Mouse (Mus musculus) liver, embryonic 14.5 days (tissue): ENCODE measurements around the gene Rab38. TPM values are rescaled to one million over a fixed set of nuclear protein-coding genes. Genes with fewer than 3 reads are reported as not detected.

Experiments used
- ATAC-seq: fragments of 200-750 bp; cut with Nextera tagmentation; 2 replicates; pipeline ENCODE4 v1.8.0; 2017; ENCODE audit warnings: moderate number of reproducible peaks, mild to moderate bottlenecking, moderate library complexity; ENCODE audit not compliant: insufficient read depth
- DNase-seq, 3 experiments: peaks; one replicate each; pipeline ENCODE4 v3.0.0-alpha.2; 2012 to 2013; ENCODE audit warnings: low read depth in 3 of 3, low spot score in 3 of 3
- H3K27ac ChIP-seq: fragments of 300-500 bp; sonication (generic); 2 replicates; pipeline ENCODE4 v1.5.1; 2014; ENCODE audit warnings: moderate library complexity, mild to moderate bottlenecking, control low read depth, inconsistent platforms
- H3K27me3 ChIP-seq: fragments of 300-500 bp; sonication (generic); 2 replicates; pipeline ENCODE4 v1.6.1; 2014; ENCODE audit warnings: mild to moderate bottlenecking, low read length, moderate library complexity; ENCODE audit not compliant: control insufficient read depth, insufficient read depth
- H3K36me3 ChIP-seq: fragments of 300-500 bp; sonication (generic); replicated peaks from 2 replicates; pipeline ENCODE4 v1.6.1; 2014; ENCODE audit warnings: low read depth; ENCODE audit not compliant: control insufficient read depth, insufficient read depth
- H3K4me1 ChIP-seq, 2 experiments: fragments of 200-500 bp in 1 of 2; fragments of 300-500 bp in 1 of 2; sonication (generic) in 1 of 2; replicated peaks; 2 replicates each; pipeline ENCODE4 v1.6.1; 2012 to 2014; ENCODE audit warnings: antibody characterized with exemption in 1 of 2, inconsistent platforms in 1 of 2, low read length in 1 of 2; ENCODE audit not compliant: control insufficient read depth in 2 of 2, insufficient read depth in 2 of 2
- H3K4me2 ChIP-seq: fragments of 300-500 bp; sonication (generic); 2 replicates; pipeline ENCODE4 v1.6.1; 2014; ENCODE audit warnings: low read depth, mild to moderate bottlenecking, control low read depth, moderate library complexity
- H3K4me3 ChIP-seq, 2 experiments: fragments of 200-500 bp in 1 of 2; fragments of 300-500 bp in 1 of 2; sonication (generic) in 1 of 2; 2 replicates each; pipeline ENCODE4 v1.5.1; 2012 to 2014; ENCODE audit warnings: low read depth in 2 of 2, low read length in 2 of 2, mild to moderate bottlenecking in 2 of 2, control low read depth in 1 of 2, inconsistent platforms in 1 of 2, moderate library complexity in 1 of 2; ENCODE audit not compliant: insufficient read depth in 1 of 2
- H3K9ac ChIP-seq: fragments of 300-500 bp; sonication (generic); replicated peaks from 2 replicates; pipeline ENCODE4 v1.6.1; 2014; ENCODE audit warnings: mild to moderate bottlenecking, control low read depth, moderate library complexity
- H3K9me3 ChIP-seq: fragments of 300-500 bp; sonication (generic); 2 replicates; pipeline ENCODE4 v1.6.1; 2016; ENCODE audit warnings: low read length, mixed read lengths; ENCODE audit not compliant: control insufficient read depth
- CTCF ChIP-seq: IDR thresholded peaks from 2 replicates; pipeline ENCODE4 v1.5.1; 2016; ENCODE audit warnings: antibody characterized with exemption, low read depth, control low read depth
- EP300 ChIP-seq: IDR thresholded peaks from 2 replicates; pipeline ENCODE4 v1.6.1; 2016; ENCODE audit warnings: antibody characterized with exemption, low read depth
- WGBS: fragments of 180-500 bp; shearing (Covaris S2); extraction: QIAGEN DNeasy Blood & Tissue Kit; methylation state at CpG from one replicate; pipeline ENCODE4 v1.1.7; 2014; ENCODE audit not compliant: insufficient replicate concordance; 5-methylcytosine and 5-hydroxymethylcytosine counted together
- polyA plus RNA-seq, 2 experiments: library from polyadenylated mRNA; depleted of rRNA in 1 of 2; stranded (reverse) in 1 of 2; unstranded in 1 of 2; fragments of >200 nt; fragmentation: Nextera tagmentation in 1 of 2; extraction: Ambion mirVana in 1 of 2; gene quantifications; 2 replicates each; pipeline versions ENCODE4 v1.2.1 to v1.2.3; 2012 to 2014

Rab38 gene
- polyA plus RNA-seq, 2 experiments = 1.9 to 2.3 TPM

- no peak for ATAC-seq
- no peak for TF ChIP-seq CTCF
- no peak for TF ChIP-seq EP300
- H3K36me3 ChIP-seq = no peaks in the 10 kb centered on the region
- no peaks in the 10 kb centered on the region for H3K4me1 ChIP-seq
- no peak overlapping the region for H3K27ac ChIP-seq
- DNase-seq = no peak
- H3K4me2 ChIP-seq = no peak overlapping the region
- H3K9ac ChIP-seq = no peak overlapping the region
- no peaks in the 10 kb centered on the region for H3K9me3 ChIP-seq
- H3K4me3 ChIP-seq = no peak overlapping the region
- H3K27me3 ChIP-seq = no peaks in the 10 kb centered on the region
Observed at GRCm38 (mm10) chr7:88440301-88440700, 10.2 kb downstream of the Rab38 start.

GRCm38 (mm10) chr7:88442649-88443048 is 12.6 kb downstream of the Rab38 start:
- ATAC-seq = no peak
- no peak for DNase-seq

GRCm38 (mm10) chr7:88443435-88443834 is 13.4 kb downstream of the Rab38 start:
- Histone ChIP-seq H3K27ac (no peak overlapping the region), H3K4me3 (no peak overlapping the region), H3K4me1 (no peaks in the 10 kb centered on the region), H3K9ac (no peak overlapping the region), H3K27me3 (no peaks in the 10 kb centered on the region), H3K9me3 (no peaks in the 10 kb centered on the region), H3K4me2 (no peak overlapping the region), H3K36me3 (no peaks in the 10 kb centered on the region)
- 68% methylated on average over 4 of the region's 4 CpGs for WGBS
- TF ChIP-seq EP300 = no peak
- no peak for TF ChIP-seq CTCF
- no peak for DNase-seq
- ATAC-seq = no peak

More at GRCm38 (mm10) chr7:88442649-88443048, 12.6 kb downstream of the Rab38 start:
- no peaks in the 10 kb centered on the region for H3K27me3 ChIP-seq
- no peaks in the 10 kb centered on the region for H3K4me1 ChIP-seq
- no peaks in the 10 kb centered on the region for H3K36me3 ChIP-seq
- no peak overlapping the region for H3K4me2 ChIP-seq
- TF ChIP-seq CTCF (no peak), EP300 (no peak)
- no peak overlapping the region for H3K4me3 ChIP-seq
- no peak overlapping the region for H3K27ac ChIP-seq
- no peaks in the 10 kb centered on the region for H3K9me3 ChIP-seq
- no peak overlapping the region for H3K9ac ChIP-seq

GRCm38 (mm10) chr7:88445320-88445903 is 15.3 kb downstream of the Rab38 start:
- peak; percentile 64 for ATAC-seq
- no peak overlapping the region for H3K27ac ChIP-seq
- TF ChIP-seq EP300 = peak; percentile 40
- no peak for TF ChIP-seq CTCF
- no peak overlapping the region for H3K4me3 ChIP-seq
- no peak overlapping the region for H3K9ac ChIP-seq
- no peaks in the 10 kb centered on the region for H3K9me3 ChIP-seq
- 16% methylated on average over 2 of the region's 2 CpGs for WGBS
- no peaks in the 10 kb centered on the region for H3K27me3 ChIP-seq
- no peak overlapping the region for H3K4me2 ChIP-seq
- H3K4me1 ChIP-seq = no peaks in the 10 kb centered on the region
- no peaks in the 10 kb centered on the region for H3K36me3 ChIP-seq
- DNase-seq = no peak

GRCm38 (mm10) chr7:88453234-88453633 is 23.2 kb downstream of the Rab38 start:
- DNase-seq = no peak
- WGBS = 68% methylated on average over 1 of the region's 1 CpGs

More at GRCm38 (mm10) chr7:88453234-88453633, 23.2 kb downstream of the Rab38 start:
- H3K27me3 ChIP-seq = no peaks in the 10 kb centered on the region
- no peaks in the 10 kb centered on the region for H3K36me3 ChIP-seq
- H3K9ac ChIP-seq = no peak overlapping the region
- H3K4me3 ChIP-seq = no peak overlapping the region
- H3K4me1 ChIP-seq = no peaks in the 10 kb centered on the region
- H3K4me2 ChIP-seq = no peak overlapping the region
- TF ChIP-seq CTCF (no peak), EP300 (no peak)
- H3K9me3 ChIP-seq = no peaks in the 10 kb centered on the region
- ATAC-seq = no peak
- no peak overlapping the region for H3K27ac ChIP-seq
